Mouse (Mus musculus) CD4-positive, CD25-positive, alpha-beta regulatory T cell, adult 2 months (primary cell): ENCODE results near the gene Ucp3.
A peak's percentile ranks its signal among the peaks of the same experiment; 100 is the strongest.
"Not testable (repeated sequence)": the region's sequence is repeated elsewhere in the genome, so short reads cannot be mapped to it uniquely, and the experiment has no call there.

Experiments used
- DNase-seq: peaks from one replicate; pipeline ENCODE4 v3.0.0-alpha.2; 2012; ENCODE audit warnings: low read depth, low spot score

The Ucp3 gene

DNA sequence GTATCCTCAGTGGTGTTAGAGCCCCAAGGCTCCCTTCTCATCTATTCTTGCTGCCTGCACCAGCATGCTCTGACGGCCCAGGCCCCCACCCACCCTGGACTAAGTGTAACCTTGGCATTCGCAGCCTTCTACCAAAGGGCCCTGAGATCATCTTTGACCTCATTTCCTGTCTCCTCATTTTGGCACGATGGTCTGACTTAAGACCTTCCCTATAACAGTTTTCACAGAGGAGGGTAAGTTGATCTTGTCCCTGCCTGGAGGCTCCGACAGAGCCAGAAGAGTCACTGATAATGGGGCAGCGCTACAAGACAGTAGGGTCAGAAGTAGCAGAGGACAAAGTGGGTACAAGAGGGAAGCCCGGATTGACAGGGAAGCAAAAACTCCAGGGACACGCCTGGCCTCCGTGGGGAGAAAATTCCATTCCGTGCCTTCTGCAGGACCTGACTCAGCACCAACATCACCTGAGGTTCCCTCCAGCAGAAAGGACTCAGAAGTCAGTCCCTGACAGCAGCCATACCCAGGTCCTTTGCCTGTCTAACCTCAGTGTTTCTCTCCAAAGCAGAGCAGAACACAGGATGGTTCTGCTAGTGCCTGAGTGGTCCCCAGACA is 1.2 kb downstream of the Ucp3 start:
- DNase-seq, result no peak

DNA sequence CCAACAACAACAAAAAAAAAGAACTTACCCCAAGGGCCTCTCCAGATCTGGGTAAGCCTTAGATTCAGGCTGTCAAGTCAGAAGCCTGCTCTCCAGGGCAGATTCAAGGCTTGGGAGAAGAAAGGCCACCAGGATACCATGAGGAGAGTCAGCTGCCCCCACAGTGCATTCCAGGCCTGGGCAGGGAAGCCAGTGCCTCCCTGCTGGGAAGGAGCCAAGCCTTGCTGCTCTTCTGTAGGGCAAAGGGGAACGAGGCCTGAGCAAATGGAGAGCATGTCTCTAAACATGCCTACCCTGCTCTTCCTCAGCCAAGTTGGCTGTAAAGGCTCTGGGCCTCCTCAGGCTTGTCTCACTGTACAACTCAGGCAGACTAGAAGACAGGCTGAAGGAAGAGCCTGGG is 1.9 kb downstream of the Ucp3 start:
- DNase-seq, result no peak

DNA sequence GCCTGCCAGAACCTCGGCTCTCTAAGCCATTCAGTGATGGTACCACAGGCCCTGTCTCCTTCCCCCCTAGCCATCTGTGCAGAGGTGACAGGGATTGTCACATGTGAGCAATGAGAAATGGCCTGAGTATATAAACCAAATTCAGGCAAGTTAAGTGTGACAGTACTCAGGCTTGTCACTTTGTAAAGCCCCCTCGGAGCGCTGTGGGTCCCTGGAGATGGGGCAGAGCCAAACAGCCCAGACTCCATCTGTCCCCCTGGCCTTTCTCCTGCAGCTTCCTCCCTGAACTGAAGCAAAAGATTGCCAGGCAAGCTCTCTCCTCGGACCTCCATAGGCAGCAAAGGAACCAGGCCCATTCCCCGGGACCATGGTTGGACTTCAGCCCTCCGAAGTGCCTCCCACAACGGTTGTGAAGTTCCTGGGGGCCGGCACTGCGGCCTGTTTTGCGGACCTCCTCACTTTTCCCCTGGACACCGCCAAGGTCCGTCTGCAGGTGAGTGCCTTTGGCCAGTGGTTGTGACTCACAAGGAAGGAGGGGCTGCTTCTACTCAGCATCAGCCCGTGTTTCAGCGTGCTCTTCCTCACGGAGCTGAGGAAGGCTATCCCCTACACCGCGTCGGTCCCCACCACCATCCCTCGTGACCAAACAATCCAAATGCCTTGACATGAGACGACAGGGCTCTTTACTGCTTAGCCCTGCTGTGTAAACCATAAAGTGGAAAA is 6.5 kb downstream of the Ucp3 start:
- no peak for DNase-seq

DNA sequence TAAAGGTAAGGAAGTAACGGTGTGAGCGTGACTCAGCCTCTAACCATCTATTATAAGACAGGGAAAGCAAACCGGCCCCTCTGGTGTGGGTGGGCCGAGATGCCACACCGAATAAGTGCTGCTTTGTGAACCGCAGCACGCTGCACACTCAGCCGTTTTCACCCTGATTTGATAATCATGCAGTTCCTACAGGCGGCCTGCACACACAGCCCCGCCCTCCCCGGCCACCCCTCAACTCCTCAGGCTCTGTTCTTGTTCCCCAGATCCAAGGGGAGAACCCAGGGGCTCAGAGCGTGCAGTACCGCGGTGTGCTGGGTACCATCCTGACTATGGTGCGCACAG is 7.0 kb downstream of the Ucp3 start:
- no peak for DNase-seq

DNA sequence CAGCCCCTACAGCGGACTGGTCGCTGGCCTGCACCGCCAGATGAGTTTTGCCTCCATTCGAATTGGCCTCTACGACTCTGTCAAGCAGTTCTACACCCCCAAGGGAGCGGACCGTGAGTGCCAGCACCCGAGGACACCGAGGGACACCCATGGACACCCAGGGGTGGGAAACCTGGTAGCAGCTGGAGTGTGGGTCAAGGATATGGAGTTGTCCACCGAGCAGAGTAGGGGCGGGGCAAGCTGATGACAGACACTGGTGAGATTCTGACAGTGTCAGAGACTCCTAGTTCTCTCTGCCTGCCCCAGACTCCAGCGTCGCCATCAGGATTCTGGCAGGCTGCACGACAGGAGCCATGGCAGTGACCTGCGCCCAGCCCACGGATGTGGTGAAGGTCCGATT is 7.4 kb downstream of the Ucp3 start:
- DNase-seq, result no peak

DNA sequence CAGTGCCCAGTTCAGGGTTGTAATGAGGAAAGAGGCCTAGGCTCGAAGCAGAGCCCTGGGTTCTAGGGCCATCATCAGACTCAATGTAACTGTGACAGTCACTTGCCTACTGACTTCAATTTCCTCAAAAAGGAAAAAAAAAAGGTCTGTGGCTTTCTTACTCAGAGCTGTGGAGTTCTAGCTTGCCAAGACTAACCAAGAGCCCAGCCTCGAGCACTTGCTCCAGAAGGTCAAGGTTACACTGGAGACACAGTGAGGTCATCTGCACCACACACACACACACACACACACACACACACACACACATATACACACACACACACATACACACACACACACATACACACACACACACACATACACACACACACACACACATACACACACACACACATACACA is 9.3 kb downstream of the Ucp3 start:
- DNase-seq, result not testable (repeated sequence)

DNA sequence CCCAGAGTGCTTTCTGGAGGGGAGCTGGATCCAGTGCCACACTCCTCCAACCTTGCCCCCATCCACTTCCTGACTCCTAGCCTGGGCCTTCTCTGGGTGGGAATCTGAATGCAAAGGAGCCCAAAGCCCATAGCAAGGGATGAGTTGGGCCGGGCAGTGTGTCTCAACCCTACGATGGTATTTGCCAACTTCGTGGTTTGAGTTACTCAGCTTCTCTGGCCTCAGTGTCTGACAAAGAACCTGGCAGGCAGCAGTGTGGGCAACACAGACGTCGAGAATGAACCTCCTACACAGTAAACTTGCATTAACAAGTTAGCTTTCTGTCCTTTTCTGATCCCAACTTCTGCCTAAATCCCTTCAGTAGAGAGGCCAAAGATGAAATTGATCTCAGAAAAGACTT is 11.7 kb downstream of the Ucp3 start:
- DNase-seq, result no peak

DNA sequence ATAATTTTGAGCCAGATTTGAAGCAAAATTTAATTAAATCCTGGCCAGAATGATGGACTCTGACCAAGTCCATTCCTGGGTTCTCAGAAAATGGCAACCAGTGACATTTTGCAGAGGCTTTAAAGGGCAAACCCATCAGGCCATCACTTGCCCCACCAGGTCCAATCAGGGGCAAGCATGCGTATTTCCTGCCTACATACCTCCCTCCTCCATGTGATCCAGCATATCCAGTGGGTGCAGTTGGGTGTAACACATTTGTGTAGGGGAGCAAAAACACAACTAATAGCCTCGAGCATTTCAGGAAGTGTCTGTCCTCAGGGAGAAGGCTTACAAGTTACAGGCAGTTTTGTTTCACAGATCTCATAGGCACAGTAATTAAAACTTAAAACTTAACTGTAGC is 14.5 kb downstream of the Ucp3 start:
- DNase-seq, result no peak

DNA sequence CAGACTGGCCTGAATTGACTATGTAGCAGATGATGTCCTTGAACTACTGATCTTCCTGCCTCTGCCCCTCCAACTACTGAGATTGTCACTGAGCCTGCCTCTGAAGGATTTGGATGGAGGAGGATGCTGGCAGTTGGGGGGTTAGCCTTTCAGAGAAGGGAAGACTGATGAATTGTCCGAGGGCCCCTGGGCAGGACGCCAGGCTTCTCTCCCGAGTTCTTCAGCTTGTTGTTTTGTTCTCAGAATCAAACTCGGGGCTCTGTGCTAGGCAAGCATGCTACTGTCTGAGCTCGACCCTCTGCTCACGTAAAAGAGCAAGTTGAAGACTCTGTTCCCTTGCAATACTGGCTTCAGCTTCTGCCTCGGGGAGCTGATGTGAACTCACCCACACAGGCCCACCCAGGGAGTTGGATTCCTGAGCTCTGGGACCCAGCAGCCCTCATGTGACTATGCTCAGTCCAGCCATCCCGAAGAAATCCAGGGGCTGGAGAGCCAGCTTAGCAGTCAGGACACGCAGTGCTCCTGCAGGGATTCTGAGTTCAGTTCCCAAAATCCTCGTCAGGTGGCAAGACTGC is 15.8 kb downstream of the Ucp3 start:
- no peak for DNase-seq

DNA sequence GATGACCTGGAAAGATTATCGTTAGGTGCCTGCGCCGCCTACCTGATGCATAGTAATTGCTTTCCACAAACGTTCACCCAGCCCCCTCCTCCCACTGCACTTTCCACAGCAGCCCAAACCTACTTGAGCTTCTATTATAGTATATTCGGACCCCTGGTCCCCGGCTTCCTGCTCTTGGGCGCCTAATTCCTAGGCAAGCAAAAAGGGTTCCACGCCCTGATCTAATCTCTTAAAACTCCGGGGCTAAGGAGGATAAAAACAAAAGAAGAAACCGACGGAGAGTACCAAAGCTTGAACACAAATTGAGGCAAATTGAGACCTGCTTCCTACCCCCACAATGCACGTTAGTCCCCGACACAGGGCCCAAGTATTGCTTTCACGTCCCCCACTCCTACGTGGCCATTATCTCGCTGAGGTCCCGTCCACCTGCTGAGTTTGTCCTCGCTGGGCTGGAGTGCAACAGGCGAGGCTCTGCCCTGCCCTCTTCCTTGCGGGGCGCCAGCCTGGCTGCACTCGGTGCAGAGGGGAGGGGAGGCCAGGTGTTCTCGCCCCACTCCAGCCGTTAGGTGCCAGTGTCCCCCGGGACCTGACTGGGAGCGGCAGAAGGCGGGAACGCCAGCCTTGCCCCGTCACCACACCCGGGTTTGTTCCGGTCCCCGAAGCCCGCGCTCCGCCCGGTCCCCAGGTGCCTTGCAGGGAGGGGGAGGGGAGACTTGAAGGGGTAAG is 19.8 kb downstream of the Ucp3 start:
- DNase-seq, result peak; percentile 67

DNA sequence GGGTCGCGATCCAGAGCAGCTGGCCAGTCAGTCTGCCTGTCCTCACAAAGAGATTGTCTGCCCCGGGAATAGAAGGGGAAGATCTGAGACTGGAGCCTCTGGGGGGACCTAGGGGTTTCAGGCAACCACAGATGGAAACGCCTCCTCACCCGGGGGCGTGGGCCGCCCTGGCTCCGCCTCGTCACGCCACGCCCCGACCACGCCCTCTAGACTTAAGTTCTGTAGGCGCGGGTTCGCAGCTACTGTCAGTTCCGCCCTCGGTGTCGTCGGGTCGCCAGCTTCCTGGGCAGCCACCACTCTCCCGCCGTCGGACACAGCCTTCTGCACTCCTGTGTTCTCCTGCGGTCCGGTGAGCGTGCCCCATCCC is 20.3 kb downstream of the Ucp3 start, which contains the start of gene Ucp2:
TSS of gene Ucp2 (plus strand) at position 221 of the 367 bp plus-strand sequence.
- DNase-seq, result peak; percentile 96

DNA sequence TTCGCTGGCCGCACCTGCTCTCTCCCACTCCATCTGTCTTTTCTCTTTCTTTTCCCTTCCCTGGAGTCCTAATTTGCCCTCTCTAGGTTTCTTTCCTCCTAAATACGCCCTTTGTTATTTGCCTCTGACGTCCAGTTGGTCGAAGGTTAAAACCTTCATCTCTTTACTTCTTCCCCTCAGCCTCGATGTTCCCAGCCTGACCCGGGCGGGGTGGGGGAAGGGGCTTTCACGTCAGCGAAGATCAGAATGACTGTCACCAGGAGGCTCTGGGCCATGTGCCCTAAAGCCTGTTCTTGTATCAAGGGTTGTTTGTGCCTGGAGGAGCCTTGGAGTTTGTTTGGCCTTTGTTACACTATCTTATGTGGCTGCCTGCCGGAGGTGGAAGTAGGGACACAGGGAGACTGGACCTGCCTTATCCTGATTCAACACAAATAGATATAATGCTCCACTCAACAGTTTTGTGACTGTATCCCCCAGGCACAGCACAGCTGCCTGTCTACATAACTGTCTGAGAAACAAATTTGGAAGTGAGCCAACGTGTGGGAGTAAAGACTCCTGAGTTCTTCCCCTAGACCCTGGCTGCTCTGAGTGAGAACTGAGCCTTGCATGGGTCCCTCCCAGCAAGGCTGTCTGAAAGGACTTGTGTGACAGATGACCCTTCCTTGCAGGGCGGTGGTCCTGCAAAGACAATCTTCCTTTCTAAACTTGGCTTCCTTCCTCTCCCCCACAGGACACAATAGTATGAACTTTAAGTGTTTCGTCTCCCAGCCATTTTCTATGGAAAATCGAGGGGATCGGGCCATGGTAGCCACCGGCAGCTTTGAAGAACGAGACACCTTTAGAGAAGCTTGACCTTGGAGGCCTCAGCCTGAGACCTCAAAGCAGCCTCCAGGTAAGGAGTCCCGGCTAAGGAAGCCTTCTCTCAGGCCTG is 21.0 kb downstream of the Ucp3 start:
- peak; percentile 82 for DNase-seq

DNA sequence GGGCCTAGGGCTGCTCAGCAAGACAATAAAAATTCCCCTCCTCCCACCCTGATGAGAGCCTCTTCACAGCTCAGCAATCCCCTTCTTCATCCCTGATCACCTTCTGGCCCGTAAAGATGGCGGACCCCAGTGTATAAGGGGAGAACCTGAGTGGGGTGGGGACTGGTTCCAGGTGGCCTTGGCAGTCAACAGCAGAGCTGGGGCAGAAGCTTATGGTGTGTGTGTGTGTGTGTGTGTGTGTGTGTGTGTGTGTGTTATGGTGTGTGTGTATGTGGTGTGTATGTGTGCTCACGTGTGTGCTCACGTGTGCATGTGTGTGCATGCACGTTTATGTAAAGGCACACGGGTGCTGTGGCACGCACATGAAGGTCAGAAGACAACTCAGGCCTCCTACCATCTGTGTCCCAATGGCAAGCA is 21.6 kb downstream of the Ucp3 start:
- peak; percentile 73 for DNase-seq

DNA sequence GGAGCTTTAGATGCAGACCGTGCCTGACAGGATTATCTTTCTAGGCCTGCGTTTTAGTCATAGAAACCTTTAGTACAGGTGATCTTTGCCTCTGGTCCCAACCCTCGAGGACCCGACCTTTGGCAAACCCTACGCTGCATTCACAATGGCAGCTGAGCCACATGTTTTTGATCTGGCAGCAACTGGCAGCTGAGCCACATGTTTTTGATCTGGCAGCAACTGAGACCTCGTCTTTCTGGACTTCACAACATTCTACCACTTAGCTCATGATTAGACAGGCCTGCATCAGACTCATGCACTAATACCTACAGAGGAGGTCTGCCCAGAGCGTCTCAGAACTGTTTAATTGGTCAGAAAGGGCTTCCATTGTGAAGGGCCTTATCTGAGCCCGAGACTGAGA is 22.3 kb downstream of the Ucp3 start:
- DNase-seq, result peak; percentile 55

DNA sequence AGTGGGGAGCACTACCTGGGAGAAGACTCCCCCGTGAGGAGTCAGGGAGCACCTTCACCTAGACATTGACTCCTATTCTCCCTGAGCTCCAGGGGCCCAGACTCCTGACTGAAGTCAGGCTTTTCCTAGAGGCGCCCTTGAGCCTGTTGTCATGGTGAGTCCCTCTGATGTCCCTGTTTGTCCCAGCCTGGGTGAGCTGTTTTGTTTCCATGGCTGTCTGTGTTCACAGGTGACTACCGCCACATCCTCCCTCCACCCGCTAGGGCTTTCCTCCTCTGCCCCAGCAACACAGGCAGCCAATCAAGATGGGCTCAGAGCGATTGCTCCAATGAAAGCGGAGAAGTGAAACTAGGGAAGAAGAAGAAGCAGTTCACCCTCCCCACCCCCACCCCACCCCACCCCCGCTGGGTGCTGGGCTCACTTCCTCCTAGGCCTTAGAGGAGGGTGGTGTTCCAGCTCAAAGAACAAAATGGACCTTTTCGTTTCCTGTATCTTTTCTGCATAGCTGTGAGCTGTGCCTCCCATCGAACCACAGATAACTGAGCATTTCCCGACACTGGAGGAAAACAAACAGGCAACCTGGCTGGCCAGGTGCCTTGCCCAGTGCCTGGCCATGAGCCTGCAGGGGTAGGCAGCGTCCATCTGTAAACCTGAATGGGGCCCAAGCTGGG is 22.9 kb downstream of the Ucp3 start:
- peak; percentile 95 for DNase-seq

DNA sequence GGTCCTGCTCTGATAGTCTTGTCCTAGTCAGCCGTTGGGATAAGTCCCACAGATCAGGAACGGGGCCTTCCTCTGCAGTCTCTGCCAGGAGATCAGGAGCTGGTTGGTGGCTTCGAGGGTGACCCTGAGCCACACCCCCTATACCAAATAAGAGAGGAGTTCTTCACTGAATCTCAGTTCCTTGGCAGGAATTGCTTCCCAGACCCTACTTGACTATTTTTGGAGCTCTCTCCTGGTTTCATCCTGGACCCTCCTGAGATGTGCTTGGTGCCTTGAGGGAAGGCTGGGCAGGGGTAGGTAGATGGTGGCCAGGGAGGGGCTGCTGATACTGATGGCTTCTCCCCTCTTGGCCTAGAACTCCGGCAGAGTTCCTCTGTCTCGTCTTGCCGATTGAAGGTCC is 23.6 kb downstream of the Ucp3 start:
- peak; percentile 22 for DNase-seq

DNA sequence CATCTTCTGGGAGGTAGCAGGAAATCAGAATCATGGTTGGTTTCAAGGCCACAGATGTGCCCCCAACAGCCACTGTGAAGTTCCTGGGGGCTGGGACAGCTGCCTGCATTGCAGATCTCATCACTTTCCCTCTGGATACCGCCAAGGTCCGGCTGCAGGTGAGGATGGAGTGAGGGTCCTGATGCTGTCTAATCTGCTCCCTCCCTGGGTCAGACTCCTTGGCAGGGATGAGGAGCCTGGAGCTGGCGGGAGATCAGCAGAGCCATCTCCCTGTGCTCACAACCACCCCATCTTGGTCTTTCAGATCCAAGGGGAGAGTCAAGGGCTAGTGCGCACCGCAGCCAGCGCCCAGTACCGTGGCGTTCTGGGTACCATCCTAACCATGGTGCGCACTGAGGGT is 24.0 kb downstream of the Ucp3 start:
- peak; percentile 19 for DNase-seq

DNA sequence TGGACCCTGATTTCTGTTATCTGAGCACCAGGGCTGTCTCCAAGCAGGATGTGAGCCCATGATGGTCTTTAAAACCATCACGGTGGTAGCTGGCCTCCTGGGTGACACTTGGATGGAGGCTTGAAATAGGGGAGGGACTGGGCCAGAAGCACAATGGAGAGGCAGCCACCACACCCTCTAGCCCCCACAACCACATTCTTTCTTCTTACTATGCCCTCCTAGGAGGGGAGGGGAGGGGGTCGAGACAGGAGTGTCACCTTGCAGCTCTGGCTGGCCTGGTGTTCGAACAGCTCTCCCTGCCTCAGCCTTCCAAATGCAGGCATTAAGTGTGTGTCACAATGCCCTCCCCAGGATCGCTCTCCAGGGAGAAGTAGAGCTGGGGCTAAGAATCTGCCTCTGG is 24.6 kb downstream of the Ucp3 start:
- DNase-seq, result no peak

DNA sequence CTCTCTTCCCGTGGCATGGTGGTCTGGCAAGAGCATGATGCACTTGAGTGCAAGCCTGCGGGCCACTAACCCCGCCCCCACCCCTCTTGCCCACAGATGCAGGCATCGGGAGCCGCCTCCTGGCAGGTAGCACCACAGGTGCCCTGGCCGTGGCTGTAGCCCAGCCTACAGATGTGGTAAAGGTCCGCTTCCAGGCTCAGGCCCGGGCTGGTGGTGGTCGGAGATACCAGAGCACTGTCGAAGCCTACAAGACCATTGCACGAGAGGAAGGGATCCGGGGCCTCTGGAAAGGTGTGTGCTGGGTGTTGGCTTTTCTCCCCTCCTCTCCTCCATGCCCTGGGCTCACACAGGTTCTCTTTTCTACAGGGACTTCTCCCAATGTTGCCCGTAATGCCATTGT is 25.2 kb downstream of the Ucp3 start:
- peak; percentile 23 for DNase-seq

DNA sequence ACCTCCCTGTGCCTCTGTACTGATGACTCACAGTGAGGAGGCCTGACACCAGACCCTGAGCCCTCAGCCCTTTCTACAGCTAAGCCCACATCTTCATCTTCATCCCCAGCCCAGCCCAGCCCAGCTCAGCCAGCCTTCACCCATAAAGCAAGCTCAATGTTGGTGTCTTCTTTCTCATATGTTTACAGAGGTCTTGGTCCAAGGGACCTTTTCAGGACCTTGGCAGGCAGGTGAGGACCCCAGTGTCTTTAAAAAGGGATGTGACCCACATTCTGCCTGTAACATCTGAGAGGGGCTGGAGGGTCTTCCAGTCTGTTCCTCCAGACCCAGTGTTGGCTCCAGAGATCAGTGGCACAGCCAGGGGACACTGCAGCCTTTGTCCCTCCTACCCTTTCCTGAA is 26.7 kb downstream of the Ucp3 start:
- no peak for DNase-seq
